Mouse (Mus musculus) limb, embryonic 14.5 days (tissue): Measurements from ENCODE around the gene Evpl. TPM values are rescaled to one million over a fixed set of nuclear protein-coding genes. Genes with fewer than 3 reads are reported as not detected.

Experiments
- ATAC-seq: fragments of 200-750 bp; cut with Nextera tagmentation; 2 replicates; pipeline ENCODE4 v1.8.0; 2017; ENCODE audit warnings: low read depth, moderate number of reproducible peaks, moderate TSS enrichment; ENCODE audit not compliant: low FRiP score
- DNase-seq: peaks from one replicate; pipeline ENCODE4 v3.0.0-alpha.2; 2015; ENCODE audit warnings: low spot score
- H3K27ac ChIP-seq: fragments of 300-500 bp; sonication (generic); replicated peaks from 2 replicates; pipeline ENCODE4 v1.5.1; 2014; ENCODE audit warnings: low read depth, mild to moderate bottlenecking, low read length, moderate library complexity, mixed read lengths
- H3K27me3 ChIP-seq: fragments of 300-500 bp; sonication (generic); 2 replicates; pipeline ENCODE4 v1.6.1; 2014; ENCODE audit warnings: low read length, mixed read lengths; ENCODE audit not compliant: control insufficient read depth, insufficient read depth
- H3K36me3 ChIP-seq: fragments of 300-500 bp; sonication (generic); 2 replicates; pipeline ENCODE4 v1.6.1; 2014; ENCODE audit warnings: mild to moderate bottlenecking, low read length, moderate library complexity, mixed read lengths; ENCODE audit not compliant: control insufficient read depth, insufficient read depth
- H3K4me1 ChIP-seq: fragments of 300-500 bp; sonication (generic); 2 replicates; pipeline ENCODE4 v1.6.1; 2014; ENCODE audit warnings: antibody characterized with exemption, low read length, mixed read lengths; ENCODE audit not compliant: control insufficient read depth, insufficient read depth
- H3K4me2 ChIP-seq: fragments of 300-500 bp; sonication (generic); replicated peaks from 2 replicates; pipeline ENCODE4 v1.6.1; 2014; ENCODE audit warnings: low read depth, mild to moderate bottlenecking, low read length, moderate library complexity; ENCODE audit not compliant: severe bottlenecking
- H3K4me3 ChIP-seq: fragments of 300-500 bp; sonication (generic); replicated peaks from 2 replicates; pipeline ENCODE4 v1.5.1; 2014; ENCODE audit warnings: low read length
- H3K9ac ChIP-seq: fragments of 300-500 bp; sonication (generic); 2 replicates; pipeline ENCODE4 v1.6.1; 2014; ENCODE audit warnings: mild to moderate bottlenecking, low read depth, low read length, moderate library complexity; ENCODE audit not compliant: severe bottlenecking
- H3K9me3 ChIP-seq: fragments of 300-500 bp; sonication (generic); 2 replicates; pipeline ENCODE4 v1.6.1; 2016; ENCODE audit warnings: low read length; ENCODE audit not compliant: control insufficient read depth
- POLR2A ChIP-seq: fragments of 200-500 bp; IDR thresholded peaks from 2 replicates; pipeline ENCODE4 v1.8.0; 2012; ENCODE audit warnings: inconsistent platforms, mild to moderate bottlenecking, moderate library complexity, borderline replicate concordance; ENCODE audit not compliant: insufficient read depth, insufficient read length; ENCODE audit errors: extremely low read depth
- WGBS: fragments of 180-500 bp; shearing (Covaris S2); extraction: QIAGEN DNeasy Blood & Tissue Kit; methylation state at CpG from one replicate; pipeline ENCODE4 v1.1.7; 2014; 5-methylcytosine and 5-hydroxymethylcytosine counted together
- polyA plus RNA-seq, 2 experiments: library from polyadenylated mRNA; depleted of rRNA in 1 of 2; stranded (reverse) in 1 of 2; unstranded in 1 of 2; fragments of >200 nt; fragmentation: Nextera tagmentation in 1 of 2; extraction: Ambion mirVana in 1 of 2; gene quantifications; 2 replicates each; pipeline versions ENCODE4 v1.2.1 to v1.2.3; 2012 to 2014

Evpl gene
- polyA plus RNA-seq, 2 experiments: 8.2 to 21.8 TPM

DNA sequence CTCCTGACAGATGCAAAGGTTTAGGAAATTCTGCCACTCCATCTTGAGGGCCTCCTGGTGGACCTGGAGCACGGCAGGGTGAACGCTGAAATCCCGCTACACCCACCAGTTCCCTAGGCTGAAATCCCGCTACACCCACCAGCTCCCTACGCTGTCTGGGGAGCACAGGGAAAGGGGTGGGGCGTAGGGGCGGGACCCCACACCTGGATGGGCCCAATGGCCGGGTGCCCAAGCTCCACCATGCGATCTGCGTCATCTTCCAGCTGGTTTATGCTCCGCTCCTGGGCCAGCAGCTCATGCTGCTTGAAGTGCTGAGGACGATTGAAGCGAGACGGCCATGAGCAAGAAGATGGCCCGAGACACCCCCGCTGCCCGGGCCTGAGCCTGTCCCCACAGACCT is 5.5 kb downstream of the Evpl start:
- WGBS: 32% methylated on average over 15 of the region's 17 CpGs
- peak overlapping the region; percentile 44 for H3K9ac ChIP-seq

GRCm38 (mm10) chr11:116228699-116229098 is 9.2 kb downstream of the Evpl start:
- no peak for TF ChIP-seq POLR2A
- no peak for ATAC-seq
- no peak overlapping the region for H3K27ac ChIP-seq
- no peak overlapping the region for H3K9ac ChIP-seq
- no peak for DNase-seq
- 80% methylated on average over 4 of the region's 4 CpGs for WGBS
- peaks cover 4% of the 10 kb centered on the region; the same call in 1 of the 2 replicates for H3K27me3 ChIP-seq
- H3K36me3 ChIP-seq: no peaks in the 10 kb centered on the region
- no peak overlapping the region for H3K4me3 ChIP-seq
- no peaks in the 10 kb centered on the region for H3K9me3 ChIP-seq
- H3K4me1 ChIP-seq: no peaks in the 10 kb centered on the region
- H3K4me2 ChIP-seq: no peak overlapping the region

More for the DNA sequence above, 5.5 kb downstream of the Evpl start:
- TF ChIP-seq POLR2A: no peak
- H3K27me3 ChIP-seq: peaks cover under 1% of the 10 kb centered on the region; the same call in 1 of the 2 replicates
- ATAC-seq (no peak), DNase-seq (no peak)
- H3K36me3 ChIP-seq: no peaks in the 10 kb centered on the region
- H3K9me3 ChIP-seq: no peaks in the 10 kb centered on the region
- H3K4me2 ChIP-seq: peak overlapping the region; percentile 40
- no peaks in the 10 kb centered on the region for H3K4me1 ChIP-seq
- H3K4me3 ChIP-seq: 0 out of 2 replicates have a peak overlapping the region, but pooled peaks have one; percentile 2
- H3K27ac ChIP-seq: no peak overlapping the region

DNA sequence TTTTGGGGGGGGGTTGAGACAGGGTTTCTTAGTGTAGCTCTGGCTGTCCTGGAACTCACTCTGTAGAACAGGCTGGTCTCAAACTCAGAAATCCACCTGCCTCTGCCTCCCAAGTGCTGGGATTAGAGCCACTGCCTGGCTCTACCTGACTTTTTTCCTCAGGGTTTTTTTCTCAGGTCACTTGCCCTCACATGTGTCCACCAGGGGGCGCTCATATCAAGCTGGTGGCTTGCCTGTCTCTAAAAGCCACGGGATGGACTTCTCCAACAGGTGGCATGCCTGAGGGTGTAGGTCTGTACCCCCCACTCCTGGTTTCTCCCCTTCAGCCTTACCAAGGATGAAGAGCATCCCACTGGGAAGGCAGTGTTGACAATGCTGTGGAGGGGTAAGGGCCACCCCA is 11.5 kb downstream of the Evpl start:
- DNase-seq: peak; percentile 75
- 0% methylated on average over 2 of the region's 2 CpGs for WGBS
- Histone ChIP-seq H3K36me3 (no peaks in the 10 kb centered on the region), H3K27ac (no peak overlapping the region), H3K9me3 (peaks cover 4% of the 10 kb centered on the region; the same call in 1 of the 2 replicates), H3K4me2 (no peak overlapping the region), H3K4me3 (no peak overlapping the region), H3K4me1 (peaks cover 5% of the 10 kb centered on the region; the same call in 1 of the 2 replicates), H3K27me3 (peaks cover 16% of the 10 kb centered on the region), H3K9ac (no peak overlapping the region)
- no peak for TF ChIP-seq POLR2A
- ATAC-seq: no peak

GRCm38 (mm10) chr11:116222740-116223059 is 15.2 kb downstream of the Evpl start:
- no peak for TF ChIP-seq POLR2A
- peaks cover 24% of the 10 kb centered on the region for H3K4me1 ChIP-seq
- H3K27me3 ChIP-seq: peaks cover 18% of the 10 kb centered on the region
- DNase-seq: no peak
- H3K27ac ChIP-seq: peak overlapping the region; percentile 33; the same call in 1 of the 2 replicates
- no peaks in the 10 kb centered on the region for H3K36me3 ChIP-seq
- H3K4me2 ChIP-seq: peak overlapping the region; percentile 65
- 15% methylated on average over 22 of the region's 23 CpGs for WGBS
- peak overlapping the region; percentile 49 for H3K9ac ChIP-seq
- peaks cover 7% of the 10 kb centered on the region; the same call in 1 of the 2 replicates for H3K9me3 ChIP-seq
- peak overlapping the region; percentile 38 for H3K4me3 ChIP-seq
- no peak for ATAC-seq

DNA sequence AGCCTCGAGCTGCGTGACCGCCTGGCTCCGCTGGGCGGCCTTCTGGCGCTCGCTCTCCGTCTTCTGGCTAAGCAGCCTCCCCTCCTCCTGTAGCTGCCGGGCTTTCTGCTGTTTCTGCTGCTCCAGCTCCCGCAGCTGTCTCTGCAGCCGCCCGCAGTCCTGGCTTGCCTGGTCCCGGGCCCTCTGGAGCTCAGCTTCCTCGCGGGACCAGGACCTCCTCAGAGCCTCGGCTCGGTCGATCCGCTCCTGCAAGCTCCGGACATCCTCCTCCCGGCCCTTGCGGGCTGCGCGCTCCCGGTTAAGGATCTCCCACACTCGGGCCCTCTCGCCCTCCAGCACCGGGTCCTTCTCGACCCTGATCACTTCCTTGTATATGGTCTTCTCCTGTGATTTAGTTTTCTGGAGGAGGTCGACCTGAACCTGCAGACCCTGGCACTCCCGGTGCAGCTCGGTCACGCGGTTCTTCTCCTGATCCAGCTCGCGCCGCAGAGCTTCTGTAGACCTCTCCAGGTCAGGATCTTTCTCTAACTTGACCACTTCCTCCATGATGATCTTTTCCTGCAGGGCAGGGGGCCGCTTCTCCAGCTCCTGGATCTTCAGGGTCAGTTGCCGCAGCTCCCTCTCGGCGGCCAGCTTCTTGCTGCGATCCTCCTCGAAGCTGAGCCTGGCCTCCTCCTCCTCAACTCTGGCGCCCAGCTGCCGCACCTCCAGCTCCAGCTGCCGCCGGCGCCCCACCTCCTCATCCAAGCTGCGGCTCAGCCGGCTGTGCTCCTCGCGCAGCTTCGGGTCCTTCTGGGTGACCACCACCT is 15.7 kb downstream of the Evpl start:
- Histone ChIP-seq H3K36me3 (no peaks in the 10 kb centered on the region), H3K9ac (peak overlapping the region; percentile 49), H3K4me3 (peak overlapping the region; percentile 38), H3K4me2 (peak overlapping the region; percentile 65), H3K27me3 (peaks cover 18% of the 10 kb centered on the region), H3K27ac (0 out of 2 replicates have a peak overlapping the region, but pooled peaks have one; percentile 33), H3K9me3 (peaks cover 7% of the 10 kb centered on the region; the same call in 1 of the 2 replicates), H3K4me1 (peaks cover 24% of the 10 kb centered on the region)
- DNase-seq (no peak), ATAC-seq (no peak)
- WGBS: 16% methylated on average over 50 of the region's 53 CpGs
- 0 out of 2 replicates have a peak, but pooled peaks have one; percentile 40 for TF ChIP-seq POLR2A
